In genomic region chr19:48204892-48205761, GRCm38 (mm10) we compare ENCODE assay signal across 8 mouse cellular contexts. TPM values are rescaled to one million over a fixed set of nuclear protein-coding genes. Genes with fewer than 3 reads are reported as not detected.
DNase-seq lines count a peak whose midpoint lies in the region; ATAC-seq lines count a peak whose summit lies in the region.

No protein-coding gene starts in this region.

- peak overlapping the region; percentile 96 for H3K4me2 ChIP-seq in limb, embryonic 13.5 days (replicated peaks)

- H3K27ac ChIP-seq in hindbrain, embryonic 10.5 days = peak overlapping the region; percentile 75
- no peak overlapping the region for H3K27ac ChIP-seq in limb, embryonic 13.5 days

- peak; percentile 25; the same call in 1 of the 2 replicates for ATAC-seq in limb, embryonic 13.5 days (ENCODE audit: low FRiP score, low read depth)

- under 1% methylated on average over 58 of the region's 62 CpGs for WGBS in hindbrain, embryonic 10.5 days
- under 1% methylated on average over 39 of the region's 62 CpGs for WGBS in limb, embryonic 13.5 days

- peak overlapping the region; percentile 78 for H3K4me3 ChIP-seq in hindbrain, embryonic 10.5 days
- peak overlapping the region; percentile 62 for H3K4me3 ChIP-seq in limb, embryonic 13.5 days

- intact Hi-C loops in heart, postnatal 36 days (cut with DNase I) = loop anchor here (10.0 kb wide), 1 partner anchor 180 kb away; no protein-coding TSS in a partner anchor

- no peaks in the 10 kb centered on the region for H3K9me3 ChIP-seq in hindbrain, embryonic 10.5 days
- peaks cover 5% of the 10 kb centered on the region; the same call in 1 of the 2 replicates for H3K9me3 ChIP-seq in limb, embryonic 13.5 days

- H3K36me3 ChIP-seq in hindbrain, embryonic 10.5 days = no peaks in the 10 kb centered on the region
- H3K36me3 ChIP-seq in limb, embryonic 13.5 days = no peaks in the 10 kb centered on the region

- H3K27me3 ChIP-seq in hindbrain, embryonic 10.5 days (ENCODE audit: insufficient read depth, poor library complexity, severe bottlenecking) = peaks cover 61% of the 10 kb centered on the region
- peaks cover 64% of the 10 kb centered on the region for H3K27me3 ChIP-seq in limb, embryonic 13.5 days

- peaks cover 53% of the 10 kb centered on the region for H3K4me1 ChIP-seq in hindbrain, embryonic 10.5 days (replicated peaks)
- H3K4me1 ChIP-seq in limb, embryonic 13.5 days = peaks cover 35% of the 10 kb centered on the region

- DNase-seq in heart, adult 11 months = peak; percentile 55
- DNase-seq in heart, postnatal 36 days = no peak
- DNase-seq in R1 (ENCODE audit: low read depth, low spot score) = peak; percentile 27
- peak; percentile 57 for DNase-seq in hindbrain, embryonic 10.5 days (ENCODE audit: low spot score)
- DNase-seq in right cerebral cortex, postnatal 10 days (ENCODE audit: low spot score in 2 of 2) = peak; percentile 58 to 68
- no peak for DNase-seq in spleen, adult 12 weeks (ENCODE audit: low spot score)
- no peak for DNase-seq in cerebellum, adult 9-11 months

- peak overlapping the region; percentile 75 for H3K9ac ChIP-seq in limb, embryonic 13.5 days

RNA-seq across cellular contexts. Expression of gene Sorcs3, which starts 0.7 kb away (rescaled TPM):
- not detected for total RNA-seq in heart, postnatal 36 days (2021)
- 1.2 and 3.1 TPM in 2 replicates for polyA plus RNA-seq in hindbrain, embryonic 10.5 days (2016; fragmentation: Nextera tagmentation; extraction: Ambion mirVana)
- 4.2 and 4.9 TPM in 2 replicates for polyA plus RNA-seq in limb, embryonic 13.5 days (2015; fragmentation: Nextera tagmentation; extraction: Ambion mirVana)

Comparison
In these comparisons a context has a peak if more than half of its experiments do, and no peak if none do; other contexts are left out.
1. DNase-seq: peak in heart, adult 11 months (single experiment), R1 (single experiment), hindbrain, embryonic 10.5 days (single experiment) and right cerebral cortex, postnatal 10 days (2 of 2); none in heart, postnatal 36 days (0 of 2), spleen, adult 12 weeks (single experiment) and cerebellum, adult 9-11 months (single experiment).